Mouse (Mus musculus) cerebellum, adult 2 months (tissue): Measurements from ENCODE around the gene Map7d3.

Experiments used
- CTCF ChIP-seq: fragments of 200-500 bp; IDR thresholded peaks from 2 replicates; pipeline ENCODE4 v1.5.1; 2011; ENCODE audit warnings: low read depth, mild to moderate bottlenecking, control low read depth, low read length, moderate library complexity, borderline replicate concordance; ENCODE audit not compliant: insufficient read depth
- POLR2A ChIP-seq: fragments of 200-500 bp; IDR thresholded peaks from 2 replicates; pipeline ENCODE4 v1.6.1; 2011; ENCODE audit warnings: low read length, control low read depth, borderline replicate concordance; ENCODE audit not compliant: insufficient read depth

DNA sequence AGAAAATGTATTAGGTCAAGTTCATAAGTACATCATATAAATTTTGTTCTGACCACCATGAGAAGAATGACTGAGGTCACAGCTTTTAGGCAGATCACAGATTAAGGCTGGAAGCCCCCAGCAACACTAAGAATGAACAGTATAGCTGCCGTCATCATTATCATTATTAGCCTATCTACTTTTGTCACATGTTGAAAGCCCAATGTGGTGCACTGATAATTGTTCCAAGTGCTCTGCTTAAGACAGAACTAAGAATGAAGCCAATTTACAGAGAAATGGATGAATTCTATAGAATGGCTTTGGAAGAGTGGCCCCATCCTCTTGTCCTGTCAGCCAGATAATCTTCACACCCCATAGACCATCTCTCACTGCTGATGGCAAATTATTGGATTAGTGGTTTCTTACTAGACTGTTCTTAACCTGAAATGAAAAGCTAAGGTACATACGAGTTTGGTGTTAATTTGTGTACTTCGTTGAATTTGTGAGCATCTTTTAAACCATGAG lies 61.8 kb downstream of the Map7d3 start:
- TF ChIP-seq CTCF = no peak
- no peak for TF ChIP-seq POLR2A
